Mouse (Mus musculus) cerebellum, adult 11 months (tissue): ENCODE measurements around the gene Cdk11b.
"Not testable (repeated sequence)": the region's sequence is repeated elsewhere in the genome, so short reads cannot be mapped to it uniquely, and the experiment has no call there.

Experiments
- DNase-seq: peaks from one replicate; pipeline ENCODE4 v3.0.0; 2022

Gene Cdk11b

GRCm38 (mm10) chr4:155606825-155607224 lies 17.8 kb upstream of the Cdk11b start:
- no peak for DNase-seq

DNA sequence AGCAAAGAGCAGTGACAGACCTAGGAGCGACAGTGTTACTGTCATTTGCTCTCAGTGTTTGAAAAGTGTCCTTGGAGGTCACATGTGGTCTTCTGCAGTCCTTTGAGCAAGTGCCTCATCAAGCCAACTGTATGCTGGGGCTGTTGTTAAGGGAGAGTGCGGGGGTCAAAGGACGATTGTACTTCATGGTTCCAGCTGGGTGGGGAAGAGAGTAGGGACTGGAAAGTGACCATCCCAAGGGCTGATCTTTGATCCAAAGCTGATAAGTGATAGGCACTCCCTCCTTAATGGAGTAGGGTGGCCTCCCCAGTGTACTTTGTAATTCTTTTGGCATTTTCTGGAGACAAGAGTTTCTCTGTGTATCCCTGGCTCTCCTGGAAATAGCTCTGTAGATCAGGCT lies 12.8 kb upstream of the Cdk11b start:
- DNase-seq = no peak

DNA sequence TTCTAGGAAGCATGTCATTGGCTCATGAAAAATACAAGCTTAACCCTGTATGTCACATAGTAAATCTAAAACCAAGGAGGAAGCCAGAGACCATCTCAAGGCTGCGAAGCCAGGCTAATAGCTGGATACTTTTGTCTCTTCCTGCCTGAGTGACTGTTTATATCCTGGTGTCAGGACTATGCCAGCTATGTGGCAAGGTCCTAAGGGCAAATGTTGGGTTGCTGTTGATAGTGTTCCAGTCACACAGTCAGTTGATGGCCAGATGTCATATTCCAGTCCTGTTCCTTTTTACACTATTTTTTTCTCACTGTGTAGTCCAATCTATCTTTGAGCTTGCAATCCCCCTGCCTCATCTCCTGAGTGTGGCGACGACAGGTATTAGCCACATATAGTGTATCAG lies 11.4 kb upstream of the Cdk11b start:
- no peak for DNase-seq

GRCm38 (mm10) chr4:155618321-155618720 lies 6.3 kb upstream of the Cdk11b start:
- no peak for DNase-seq

DNA sequence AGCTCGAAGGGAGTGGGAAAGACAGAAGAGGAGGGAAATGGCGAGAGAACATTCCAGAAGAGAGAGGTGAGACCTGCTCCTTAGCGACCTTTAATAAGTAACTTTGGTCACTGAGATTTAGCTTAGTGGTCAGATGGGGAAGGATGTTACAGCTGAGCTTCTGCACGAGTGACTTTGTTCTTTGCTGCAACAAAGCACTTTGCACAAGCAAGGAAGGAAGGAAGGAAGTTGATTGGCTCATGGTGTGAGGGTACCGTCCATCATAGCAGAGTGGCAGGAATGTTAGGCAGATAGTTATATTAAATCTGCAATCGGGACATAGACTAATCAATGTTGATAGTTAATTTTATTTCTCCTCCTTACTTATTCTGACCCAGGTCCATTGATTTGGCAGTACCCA lies 5.6 kb downstream of the Cdk11b start:
- DNase-seq = no peak

GRCm38 (mm10) chr4:155635766-155636499 lies 11.3 kb downstream of the Cdk11b start:
- no peak for DNase-seq

GRCm38 (mm10) chr4:155643531-155643930 lies 18.9 kb downstream of the Cdk11b start:
- DNase-seq = no peak

GRCm38 (mm10) chr4:155645308-155645707 lies 20.7 kb downstream of the Cdk11b start, which contains the start of gene Gm10563:
TSS of gene Gm10563 (minus strand) at chr4:155645408.
- not testable (repeated sequence) for DNase-seq

DNA sequence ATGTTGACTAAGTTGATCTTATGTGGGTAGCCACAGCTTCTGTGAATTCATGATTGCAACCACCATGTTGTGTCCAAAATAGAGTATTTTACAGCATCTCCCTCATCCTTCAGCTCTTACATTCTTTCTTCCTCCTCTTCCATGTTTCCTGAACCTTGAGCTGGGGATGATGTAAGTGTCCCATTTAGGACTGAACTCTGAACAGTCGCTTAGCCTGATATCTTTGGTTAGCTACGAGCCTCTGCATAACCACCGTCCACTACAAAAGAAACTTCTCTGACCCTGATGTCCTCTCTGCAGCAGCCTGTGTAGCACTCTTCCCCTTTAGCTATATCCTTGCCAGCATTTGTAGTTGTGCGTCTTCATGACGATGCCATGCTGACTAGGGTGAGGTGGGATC lies 21.1 kb downstream of the Cdk11b start:
- no peak for DNase-seq

DNA sequence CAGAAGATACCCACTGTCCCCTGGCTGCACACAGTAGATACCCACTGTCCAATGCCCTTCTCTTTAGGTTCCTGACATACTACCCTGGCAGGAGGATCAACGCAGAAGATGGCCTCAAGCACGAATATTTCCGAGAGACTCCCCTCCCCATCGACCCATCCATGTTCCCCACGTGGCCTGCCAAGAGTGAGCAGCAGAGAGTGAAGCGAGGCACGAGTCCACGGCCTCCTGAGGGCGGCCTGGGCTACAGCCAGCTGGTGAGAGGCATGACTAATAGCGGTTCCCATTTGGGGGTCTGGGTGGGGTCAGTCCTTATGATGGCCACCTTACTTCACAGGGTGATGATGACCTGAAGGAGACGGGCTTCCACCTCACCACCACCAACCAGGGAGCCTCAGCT lies 24.7 kb downstream of the Cdk11b start:
- no peak for DNase-seq

DNA sequence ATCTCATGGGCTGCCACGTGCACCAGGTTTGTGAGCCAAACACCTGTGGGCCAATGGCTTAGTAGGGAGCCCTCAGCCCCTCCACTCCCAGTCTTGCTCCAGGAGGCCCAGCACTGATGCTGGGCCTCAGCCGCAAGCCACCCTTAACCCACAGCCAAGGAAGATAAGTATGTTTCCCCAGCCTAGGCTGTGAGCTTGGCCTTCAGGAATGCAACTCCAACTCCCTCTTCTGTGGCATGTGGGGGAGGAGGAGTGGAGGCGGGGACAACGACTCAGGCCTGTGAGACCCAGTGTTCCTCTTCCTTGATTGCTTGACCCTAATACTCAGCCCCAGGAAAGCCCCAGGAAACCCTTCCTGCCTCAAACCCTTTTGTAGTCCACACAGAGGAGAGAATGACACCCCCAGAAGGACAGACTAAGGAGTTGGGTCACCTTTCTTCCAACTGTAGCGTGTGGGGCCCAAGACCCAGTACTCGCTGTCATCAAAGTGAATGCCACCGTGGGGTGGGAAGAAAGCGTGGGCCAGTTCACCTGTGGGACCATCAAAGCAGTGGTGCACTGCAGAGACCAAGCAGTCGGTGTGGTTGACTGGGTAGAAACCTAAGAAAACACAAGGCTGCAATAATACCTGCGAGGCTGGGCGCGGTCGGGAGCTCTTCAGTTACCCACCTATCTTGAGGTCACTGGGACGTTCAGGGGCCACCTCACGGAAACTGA lies 27.1 kb downstream of the Cdk11b start:
- DNase-seq = no peak

GRCm38 (mm10) chr4:155652283-155653085 lies 27.8 kb downstream of the Cdk11b start:
- peak; percentile 43 for DNase-seq

DNA sequence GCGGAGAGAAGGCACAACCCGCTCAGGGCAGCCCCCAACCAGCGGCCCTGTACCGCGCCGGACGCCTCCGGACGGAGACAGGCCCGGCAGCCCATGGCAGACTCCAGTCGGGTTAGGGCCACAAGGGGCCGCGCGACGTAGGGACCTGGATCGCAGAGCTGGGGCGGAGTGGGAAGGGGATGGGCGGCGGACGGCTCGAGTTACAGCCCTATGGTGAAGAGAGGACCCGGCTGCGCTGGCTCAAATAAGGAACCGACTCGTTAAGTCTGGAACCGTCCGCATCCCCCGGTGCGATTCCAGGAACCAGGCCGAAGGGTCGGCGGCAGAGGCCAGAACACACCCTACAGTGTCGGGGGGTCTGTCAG lies 28.4 kb downstream of the Cdk11b start, which contains the start of gene Mmp23:
Gene Mmp23 (minus strand): TSS at position 299 of the 365 bp plus-strand sequence.
- DNase-seq = peak; percentile 60

DNA sequence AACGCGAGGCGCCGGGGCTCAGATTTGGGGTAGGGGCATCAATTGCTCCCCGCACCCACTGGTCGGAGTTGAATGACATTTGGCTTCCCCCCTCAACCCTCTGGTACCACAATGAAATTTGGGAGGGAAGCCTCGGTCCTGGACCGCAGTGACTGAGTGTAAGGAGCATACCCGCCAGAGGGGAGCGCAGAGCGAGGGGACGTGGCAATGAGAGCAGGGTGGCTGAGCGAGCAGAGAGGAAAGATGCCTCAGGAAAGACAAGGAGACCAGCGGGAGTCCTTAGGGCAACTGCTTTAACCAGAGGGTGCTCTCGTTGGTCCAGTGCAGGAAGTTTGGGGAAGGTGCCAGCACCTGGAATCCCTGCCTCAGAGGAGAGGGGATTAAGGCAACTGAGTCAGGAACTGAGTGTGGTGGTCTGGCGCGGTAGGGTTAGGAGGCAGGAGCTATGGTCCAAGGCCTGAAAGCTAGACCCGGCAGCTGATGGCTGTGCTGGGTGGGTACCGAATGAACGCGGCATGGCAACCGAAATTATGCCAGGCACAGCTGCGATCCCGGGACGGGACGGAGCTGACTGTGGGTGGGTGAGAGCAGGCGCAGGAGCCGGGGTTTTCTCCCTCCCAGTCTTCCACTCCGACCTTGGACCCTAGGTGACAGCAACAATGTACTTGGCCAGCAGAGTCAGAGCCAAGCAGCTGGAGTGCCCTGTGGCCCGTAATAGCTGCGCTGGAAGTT lies 29.0 kb downstream of the Cdk11b start:
- peak; percentile 63 for DNase-seq

DNA sequence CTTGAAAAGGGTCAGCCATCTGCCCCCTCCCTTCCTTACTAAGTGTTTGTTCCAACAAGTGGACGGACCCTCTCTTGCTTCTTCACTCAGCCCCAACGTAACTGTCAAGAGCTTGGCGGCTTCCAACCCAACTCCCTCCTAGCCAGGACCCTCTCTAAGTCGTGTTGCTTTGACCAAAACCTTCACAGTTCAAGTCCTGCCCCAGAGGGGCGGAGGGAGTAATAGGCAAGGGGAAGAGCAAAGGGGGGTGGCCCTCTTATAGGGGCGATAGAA lies 29.5 kb downstream of the Cdk11b start:
- peak; percentile 37 for DNase-seq

DNA sequence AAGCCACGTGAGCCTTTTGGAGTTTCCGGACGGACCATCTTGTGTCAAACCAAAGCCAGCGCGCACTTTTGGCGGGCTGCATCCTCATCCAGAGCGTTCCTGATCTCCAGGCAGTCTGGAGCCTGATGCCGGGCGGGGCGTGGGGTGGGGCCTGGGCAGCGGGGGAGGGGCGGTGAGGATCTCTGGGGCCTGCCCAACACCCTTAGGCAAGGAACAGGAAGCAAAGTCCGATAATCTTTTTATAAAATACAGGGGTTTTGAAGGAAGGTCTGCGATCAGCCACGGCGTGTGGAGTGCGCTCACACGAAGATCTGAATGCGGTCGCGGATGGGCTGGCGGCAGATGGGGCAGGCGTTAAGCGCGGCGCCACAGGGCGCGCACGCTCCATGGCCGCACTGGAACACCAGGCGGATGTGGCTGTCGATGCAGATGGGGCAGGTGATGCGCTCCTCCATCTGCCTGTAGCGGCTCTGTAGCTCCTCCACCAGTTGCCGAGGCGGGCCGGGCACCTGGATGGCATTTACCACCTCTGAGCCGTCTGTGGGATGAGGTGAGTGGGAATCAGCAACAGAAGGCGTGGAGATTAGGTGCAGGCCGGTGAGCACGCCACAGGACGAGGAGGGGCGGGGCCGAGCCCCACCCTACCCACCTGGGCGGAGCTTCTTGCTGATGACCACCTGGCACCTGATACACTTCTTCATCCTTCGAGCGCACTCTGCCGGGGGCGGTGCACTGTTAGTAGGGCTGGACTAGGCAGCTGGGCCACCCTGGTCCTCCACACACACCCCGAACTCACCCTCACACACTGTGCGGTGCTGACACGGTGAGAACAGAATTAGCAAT lies 30.0 kb downstream of the Cdk11b start:
- peak; percentile 76 for DNase-seq

GRCm38 (mm10) chr4:155656214-155656751 lies 31.6 kb downstream of the Cdk11b start:
- peak; percentile 44 for DNase-seq

- no peak for DNase-seq
Measured at GRCm38 (mm10) chr4:155658961-155659360, 34.3 kb downstream of the Cdk11b start.

- no peak for DNase-seq
Measured at GRCm38 (mm10) chr4:155660641-155661040, 36.0 kb downstream of the Cdk11b start.

DNA sequence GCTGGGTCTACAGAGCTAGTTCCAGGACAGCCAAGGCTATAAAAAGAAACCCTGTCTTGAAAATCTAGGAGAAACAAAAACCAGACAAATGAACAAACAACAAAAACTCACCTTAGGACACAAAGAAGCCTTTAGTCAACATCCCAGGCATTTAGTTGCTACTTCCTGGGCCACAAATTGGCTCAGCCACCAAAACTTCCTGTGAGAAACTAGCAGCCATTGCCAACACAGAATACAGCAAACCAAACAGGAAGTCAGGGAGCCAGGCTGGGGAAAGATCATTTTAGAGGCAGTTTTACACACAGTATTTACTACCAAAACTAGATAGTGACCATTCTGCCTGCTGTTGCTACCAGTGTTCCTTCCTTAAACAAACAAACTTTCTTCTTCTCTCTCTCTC lies 42.2 kb downstream of the Cdk11b start:
- no peak for DNase-seq

- peak; percentile 98 for DNase-seq
Measured at GRCm38 (mm10) chr4:155668689-155669597, 44.3 kb downstream of the Cdk11b start, which contains the start of gene Mib2. TSS of gene Mib2 (minus strand) at chr4:155669198.
